Mouse (Mus musculus) limb, embryonic 11.5 days (tissue): ENCODE measurements around the gene Mapk14. TPM values are rescaled to one million over a fixed set of nuclear protein-coding genes. Genes with fewer than 3 reads are reported as not detected.
A peak's percentile ranks its signal among the peaks of the same experiment; 100 is the strongest.
"Not testable (repeated sequence)": the region's sequence is repeated elsewhere in the genome, so short reads cannot be mapped to it uniquely, and the experiment has no call there.

Source experiments
- ATAC-seq: fragments of 200-750 bp; cut with Nextera tagmentation; 2 replicates; pipeline ENCODE4 v1.8.0; 2017; ENCODE audit warnings: low read depth; ENCODE audit not compliant: insufficient number of reproducible peaks, low FRiP score, low TSS enrichment
- DNase-seq: peaks from one replicate; pipeline ENCODE4 v3.0.0-alpha.2; 2015; ENCODE audit warnings: low spot score
- H3K27ac ChIP-seq: fragments of 300-500 bp; sonication (generic); replicated peaks from 2 replicates; pipeline ENCODE4 v1.5.1; 2014; ENCODE audit warnings: low read depth, mild to moderate bottlenecking, low read length
- H3K27me3 ChIP-seq: fragments of 300-500 bp; sonication (generic); 2 replicates; pipeline ENCODE4 v1.6.1; 2014; ENCODE audit warnings: mild to moderate bottlenecking, low read length, mixed read lengths; ENCODE audit not compliant: control insufficient read depth, insufficient read depth
- H3K36me3 ChIP-seq: fragments of 300-500 bp; sonication (generic); 2 replicates; pipeline ENCODE4 v1.6.1; 2014; ENCODE audit warnings: mild to moderate bottlenecking, low read length, moderate library complexity, mixed read lengths; ENCODE audit not compliant: control insufficient read depth, insufficient read depth
- H3K4me1 ChIP-seq: fragments of 300-500 bp; sonication (generic); 2 replicates; pipeline ENCODE4 v1.6.1; 2014; ENCODE audit warnings: low read length, mixed read lengths; ENCODE audit not compliant: control insufficient read depth, insufficient read depth
- H3K4me2 ChIP-seq: fragments of 300-500 bp; sonication (generic); 2 replicates; pipeline ENCODE4 v1.6.1; 2014; ENCODE audit warnings: low read depth, mild to moderate bottlenecking, moderate library complexity; ENCODE audit not compliant: severe bottlenecking
- H3K4me3 ChIP-seq: fragments of 300-500 bp; sonication (generic); 2 replicates; pipeline ENCODE4 v1.5.1; 2014; ENCODE audit warnings: low read depth, low read length
- H3K9ac ChIP-seq: fragments of 300-500 bp; sonication (generic); 2 replicates; pipeline ENCODE4 v1.6.1; 2014; ENCODE audit warnings: mild to moderate bottlenecking, low read length
- H3K9me3 ChIP-seq: fragments of 300-500 bp; sonication (generic); 2 replicates; pipeline ENCODE4 v1.6.1; 2016; ENCODE audit warnings: low read length; ENCODE audit not compliant: control insufficient read depth
- WGBS: fragments of 180-500 bp; shearing (Covaris S2); extraction: QIAGEN DNeasy Blood & Tissue Kit; methylation state at CpG from one replicate; pipeline ENCODE4 v1.1.7; 2014; 5-methylcytosine and 5-hydroxymethylcytosine counted together
- polyA plus RNA-seq: library from polyadenylated mRNA; unstranded; fragments of >200 nt; fragmentation: Nextera tagmentation; extraction: Ambion mirVana; gene quantifications from 2 replicates; pipeline ENCODE4 v1.2.1, GENCODE M21; 2014

Gene Mapk14
- polyA plus RNA-seq, 1 experiment from 2014 or later = 51.5 TPM

- no peak overlapping the region for H3K4me3 ChIP-seq
- WGBS = 90% methylated on average over 6 of the region's 6 CpGs
- 0 out of 2 replicates have a peak, but pooled peaks cover 7% of the 10 kb centered on the region for H3K4me1 ChIP-seq
- H3K9ac ChIP-seq = no peak overlapping the region
- H3K9me3 ChIP-seq = no peaks in the 10 kb centered on the region
- no peak overlapping the region for H3K4me2 ChIP-seq
- no peak overlapping the region for H3K27ac ChIP-seq
- H3K27me3 ChIP-seq = no peaks in the 10 kb centered on the region
- peaks cover 5% of the 10 kb centered on the region; the same call in 1 of the 2 replicates for H3K36me3 ChIP-seq
- no peak for DNase-seq
- no peak for ATAC-seq
Measured at GRCm38 (mm10) chr17:28711237-28711636, 20.1 kb downstream of the Mapk14 start.

GRCm38 (mm10) chr17:28712305-28712704 is 21.2 kb downstream of the Mapk14 start:
- no peaks in the 10 kb centered on the region for H3K27me3 ChIP-seq
- WGBS = 88% methylated on average over 6 of the region's 6 CpGs
- no peak overlapping the region for H3K27ac ChIP-seq
- peaks cover 5% of the 10 kb centered on the region for H3K4me1 ChIP-seq
- ATAC-seq (no peak), DNase-seq (no peak)
- H3K36me3 ChIP-seq = peaks cover 5% of the 10 kb centered on the region; the same call in 1 of the 2 replicates
- no peak overlapping the region for H3K4me3 ChIP-seq
- no peak overlapping the region for H3K4me2 ChIP-seq
- H3K9me3 ChIP-seq = no peaks in the 10 kb centered on the region
- no peak overlapping the region for H3K9ac ChIP-seq

GRCm38 (mm10) chr17:28714006-28714405 is 22.9 kb downstream of the Mapk14 start:
- WGBS = 94% methylated on average over 3 of the region's 3 CpGs
- no peaks in the 10 kb centered on the region for H3K27me3 ChIP-seq
- no peak overlapping the region for H3K4me3 ChIP-seq
- peaks cover 7% of the 10 kb centered on the region for H3K4me1 ChIP-seq
- H3K9ac ChIP-seq = no peak overlapping the region
- ATAC-seq = no peak
- DNase-seq = no peak
- H3K9me3 ChIP-seq = no peaks in the 10 kb centered on the region
- H3K27ac ChIP-seq = no peak overlapping the region
- no peak overlapping the region for H3K4me2 ChIP-seq
- H3K36me3 ChIP-seq = peaks cover 5% of the 10 kb centered on the region; the same call in 1 of the 2 replicates

- Histone ChIP-seq H3K9ac (no peak overlapping the region), H3K9me3 (no peaks in the 10 kb centered on the region), H3K27me3 (no peaks in the 10 kb centered on the region), H3K36me3 (peaks cover 8% of the 10 kb centered on the region; the same call in 1 of the 2 replicates), H3K4me3 (no peak overlapping the region), H3K4me1 (peaks cover 4% of the 10 kb centered on the region), H3K4me2 (no peak overlapping the region), H3K27ac (no peak overlapping the region)
- DNase-seq = no peak
- ATAC-seq = no peak
- WGBS = 80% methylated on average over 7 of the region's 7 CpGs
Measured at GRCm38 (mm10) chr17:28715832-28716548, 24.9 kb downstream of the Mapk14 start.

- WGBS = 51% methylated on average over 3 of the region's 3 CpGs
- Histone ChIP-seq H3K4me2 (no peak overlapping the region), H3K4me3 (no peak overlapping the region), H3K27me3 (no peaks in the 10 kb centered on the region), H3K36me3 (peaks cover 8% of the 10 kb centered on the region; the same call in 1 of the 2 replicates), H3K9ac (no peak overlapping the region), H3K9me3 (no peaks in the 10 kb centered on the region), H3K27ac (no peak overlapping the region), H3K4me1 (peaks cover 4% of the 10 kb centered on the region)
- DNase-seq (peak; percentile 34), ATAC-seq (no peak)
Measured at GRCm38 (mm10) chr17:28717535-28717934, 26.4 kb downstream of the Mapk14 start.

GRCm38 (mm10) chr17:28725783-28726182 is 34.7 kb downstream of the Mapk14 start, which contains the start of gene AC170998.1:
Gene AC170998.1 (plus strand): TSS chr17:28726083.
- Histone ChIP-seq H3K4me2 (no peak within 1 kb of the TSS), H3K9me3 (no peaks in the 10 kb centered on the region), H3K4me1 (no peaks in the 10 kb centered on the region), H3K9ac (no peak within 1 kb of the TSS), H3K27ac (no peak within 1 kb of the TSS), H3K36me3 (peaks cover 12% of the 10 kb centered on the region), H3K4me3 (no peak within 1 kb of the TSS), H3K27me3 (no peaks in the 10 kb centered on the region)
- 93% methylated on average over 4 of the region's 4 CpGs for WGBS
- no peak for DNase-seq
- ATAC-seq = no peak

- not testable (repeated sequence) for H3K4me2 ChIP-seq, H3K4me1 ChIP-seq, H3K9me3 ChIP-seq, H3K27ac ChIP-seq, DNase-seq, H3K9ac ChIP-seq, ATAC-seq, H3K27me3 ChIP-seq, H3K4me3 ChIP-seq
- 93% methylated on average over 11 of the region's 11 CpGs for WGBS
- H3K36me3 ChIP-seq = peaks cover 18% of the 10 kb centered on the region
Measured at GRCm38 (mm10) chr17:28727511-28727910, 36.4 kb downstream of the Mapk14 start.

GRCm38 (mm10) chr17:28735317-28736105 is 44.4 kb downstream of the Mapk14 start:
- peaks cover 16% of the 10 kb centered on the region for H3K36me3 ChIP-seq
- no peak for ATAC-seq

More at GRCm38 (mm10) chr17:28735317-28736105, 44.4 kb downstream of the Mapk14 start:
- Histone ChIP-seq H3K27ac (no peak overlapping the region), H3K27me3 (no peaks in the 10 kb centered on the region), H3K9ac (no peak overlapping the region), H3K9me3 (no peaks in the 10 kb centered on the region), H3K4me2 (no peak overlapping the region), H3K4me3 (no peak overlapping the region), H3K4me1 (no peaks in the 10 kb centered on the region)
- DNase-seq = no peak
- WGBS = 94% methylated on average over 6 of the region's 6 CpGs
